In the genomic region with DNA sequence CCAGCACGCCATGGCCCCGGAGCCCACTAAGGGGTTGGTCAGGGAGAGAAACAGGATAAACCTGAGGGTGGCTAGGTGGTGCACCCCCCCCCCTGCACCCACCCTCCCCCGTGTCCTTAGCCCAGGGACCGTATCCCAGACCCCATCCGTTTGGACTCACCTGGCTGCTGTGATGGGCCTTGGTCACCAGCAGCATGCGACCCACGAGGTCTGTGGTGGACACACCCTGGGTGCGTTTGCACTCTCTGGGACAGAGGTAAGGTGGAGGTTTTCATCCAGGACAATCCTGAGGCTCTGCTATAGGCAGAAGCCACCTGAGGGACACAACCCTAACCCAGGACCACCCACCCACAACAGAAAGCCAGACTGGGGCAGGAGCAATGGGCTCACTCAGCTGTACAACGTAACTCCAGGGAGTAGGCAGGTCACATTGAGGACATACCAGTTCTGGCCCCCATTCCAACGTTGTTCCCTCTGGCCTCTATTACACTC, we compare ENCODE assay signal across 21 mouse cellular contexts. TPM values are rescaled to one million over a fixed set of nuclear protein-coding genes. Genes with fewer than 3 reads are reported as not detected.
DNase-seq lines count a peak whose midpoint lies in the region; ATAC-seq and TF ChIP-seq lines count a peak whose summit lies in the region.
"Had no signal": no experiment of that assay in that cellular context is flagged by ENCODE, and none has a peak within 500 bp of the region (broad histone marks: within the 10 kb centered on the region; RNA-seq: fewer than 3 reads in every experiment).

No protein-coding gene starts in this region.

- H3K27ac ChIP-seq in cerebellum, adult 2 months (ENCODE audit: insufficient read depth, low read length) = peak overlapping the region; percentile 44; the same call in 1 of the 2 replicates
- H3K27ac ChIP-seq in heart, embryonic 12.5 days (ENCODE audit: poor library complexity, severe bottlenecking) = no peak overlapping the region
- no peak overlapping the region for H3K27ac ChIP-seq in liver, adult 2 months (replicated peaks; ENCODE audit: insufficient read depth, low read depth, low read length)
- H3K27ac ChIP-seq in liver, embryonic 12.5 days = no peak overlapping the region
- H3K27ac ChIP-seq: forebrain, embryonic 12.5 days; forebrain, embryonic 15.5 days; heart, adult 2 months; heart, embryonic 10.5 days; hindbrain, embryonic 14.5 days; hindbrain, postnatal 0 days had no signal

- H3K27me3 ChIP-seq in cerebellum, adult 2 months (ENCODE audit: control insufficient read depth, insufficient read depth, low read length) = no peaks in the 10 kb centered on the region
- no peaks in the 10 kb centered on the region; the same call in 1 of the 2 replicates for H3K27me3 ChIP-seq in heart, embryonic 12.5 days (replicated peaks)
- no peaks in the 10 kb centered on the region for H3K27me3 ChIP-seq in liver, adult 2 months (ENCODE audit: control insufficient read depth, insufficient read depth, low read length)
- H3K27me3 ChIP-seq in liver, embryonic 12.5 days (replicated peaks) = peaks cover 10% of the 10 kb centered on the region
- H3K27me3 ChIP-seq: CH12.LX, Patski had no signal

- no peak overlapping the region for H3K4me2 ChIP-seq in heart, embryonic 12.5 days
- no peak overlapping the region for H3K4me2 ChIP-seq in liver, embryonic 12.5 days
- H3K4me2 ChIP-seq: forebrain, embryonic 12.5 days; forebrain, embryonic 15.5 days; hindbrain, embryonic 14.5 days had no signal

- peaks cover 21% of the 10 kb centered on the region for H3K79me2 ChIP-seq in liver, adult 2 months (ENCODE audit: control insufficient read depth, insufficient read depth, low read length)

- 38% methylated on average over 10 of the region's 10 CpGs for WGBS in cerebellum, adult 2 months
- 86% methylated on average over 10 of the region's 10 CpGs for WGBS in heart, embryonic 12.5 days
- WGBS in liver, adult 2 months = 62% methylated on average over 10 of the region's 10 CpGs
- WGBS in liver, embryonic 12.5 days (ENCODE audit: insufficient replicate concordance) = 87% methylated on average over 10 of the region's 10 CpGs

- no peaks in the 10 kb centered on the region for H3K9me3 ChIP-seq in heart, embryonic 12.5 days (replicated peaks)
- H3K9me3 ChIP-seq in liver, embryonic 12.5 days (replicated peaks) = no peaks in the 10 kb centered on the region
- H3K9me3 ChIP-seq: forebrain, embryonic 15.5 days; heart, embryonic 10.5 days had no signal

- no peak overlapping the region for H3K9ac ChIP-seq in heart, embryonic 12.5 days
- peak overlapping the region; percentile 5; the same call in 1 of the 2 replicates for H3K9ac ChIP-seq in liver, adult 2 months (ENCODE audit: low read depth, low read length)
- H3K9ac ChIP-seq in liver, embryonic 12.5 days = no peak overlapping the region
- H3K9ac ChIP-seq: forebrain, embryonic 15.5 days; hindbrain, embryonic 14.5 days had no signal

- DNase-seq in cerebellum, adult 2 months = no peak
- no peak for DNase-seq in cerebellum, postnatal 4 days (ENCODE audit: low spot score in 2 of 2)
- DNase-seq in heart, adult 11 months = peak; percentile 89
- DNase-seq in liver, adult 2 months (ENCODE audit: extremely low read depth, low read depth, low spot score) = no peak
- peak; percentile 18 for DNase-seq in urinary bladder, adult 2 months (ENCODE audit: low spot score)
- no peak for DNase-seq in urinary bladder, postnatal 10 days (ENCODE audit: low spot score)

- TF ChIP-seq POLR2A in cerebellum, adult 2 months (IDR thresholded peaks at IDR 0.05; ENCODE audit: borderline replicate concordance, insufficient read depth, low read length) = no peak
- no peak for TF ChIP-seq POLR2A in liver, adult 2 months (IDR thresholded peaks at IDR 0.05; ENCODE audit: extremely low read depth, insufficient read depth, low read length)

- H3K36me3 ChIP-seq in heart, embryonic 12.5 days = peaks cover 63% of the 10 kb centered on the region
- peaks cover 37% of the 10 kb centered on the region for H3K36me3 ChIP-seq in liver, adult 2 months (ENCODE audit: control insufficient read depth, insufficient read depth, low read length)
- peaks cover 71% of the 10 kb centered on the region for H3K36me3 ChIP-seq in liver, embryonic 12.5 days

- H3K4me3 ChIP-seq in cerebellum, adult 2 months (replicated peaks; ENCODE audit: insufficient read depth, low read depth, low read length) = no peak overlapping the region
- H3K4me3 ChIP-seq in heart, embryonic 12.5 days = no peak overlapping the region
- no peak overlapping the region for H3K4me3 ChIP-seq in liver, adult 2 months (ENCODE audit: insufficient read depth, low read depth, low read length)
- H3K4me3 ChIP-seq in liver, embryonic 12.5 days = no peak overlapping the region
- H3K4me3 ChIP-seq: forebrain, embryonic 12.5 days; forebrain, embryonic 15.5 days; heart, adult 2 months had no signal

- no peak for ATAC-seq in heart, embryonic 12.5 days (ENCODE audit: insufficient number of reproducible peaks, low FRiP score)
- no peak for ATAC-seq in liver, embryonic 12.5 days
- ATAC-seq: forebrain, embryonic 15.5 days; Patski had no signal

- TF ChIP-seq CTCF in cerebellum, adult 2 months (IDR thresholded peaks at IDR 0.05; ENCODE audit: borderline replicate concordance, insufficient read depth, low read depth, low read length) = no peak
- TF ChIP-seq CTCF in liver, adult 2 months (IDR thresholded peaks at IDR 0.05; ENCODE audit: low read depth, low read length) = no peak

- H3K4me1 ChIP-seq in cerebellum, adult 2 months (ENCODE audit: control insufficient read depth, insufficient read depth, low read length) = peaks cover 32% of the 10 kb centered on the region
- H3K4me1 ChIP-seq in heart, embryonic 12.5 days (replicated peaks) = peaks cover 41% of the 10 kb centered on the region
- H3K4me1 ChIP-seq in liver, adult 2 months (ENCODE audit: control insufficient read depth, insufficient read depth, low read length) = peaks cover 26% of the 10 kb centered on the region
- peaks cover 47% of the 10 kb centered on the region for H3K4me1 ChIP-seq in liver, embryonic 12.5 days

RNA-seq across cellular contexts. Expression of a gene that starts 4.2 kb away (rescaled TPM):
- polyA plus RNA-seq in cerebellum, adult 2 months (2012; rRNA removed) = 401 and 403 TPM in 2 replicates
- 82.1 and 82.9 TPM in 2 replicates for polyA plus RNA-seq in heart, embryonic 12.5 days (2016; fragmentation: Nextera tagmentation; extraction: Ambion mirVana)
- total RNA-seq in liver, adult 2 months (2014; rRNA removed) = 494 and 540 TPM in 2 replicates
- polyA plus RNA-seq in liver, adult 2 months (2012; rRNA removed) = 1,294 and 1,652 TPM in 2 replicates
- polyA plus RNA-seq in liver, embryonic 12.5 days (2016; fragmentation: Nextera tagmentation; extraction: Ambion mirVana) = 135 and 142 TPM in 2 replicates
- polyA plus RNA-seq in urinary bladder, adult 2 months (2012; rRNA removed) = 87.2 and 120 TPM in 2 replicates

RNA-seq across cellular contexts. Expression of a gene that starts 5.2 kb away (rescaled TPM):
- polyA plus RNA-seq in cerebellum, adult 2 months (2012; rRNA removed) = 4.7 and 5.6 TPM in 2 replicates
- 13.6 and 20.3 TPM in 2 replicates for polyA plus RNA-seq in heart, embryonic 12.5 days (2016; fragmentation: Nextera tagmentation; extraction: Ambion mirVana)
- not detected in 2 replicates for total RNA-seq in liver, adult 2 months (2014; rRNA removed)
- polyA plus RNA-seq in liver, adult 2 months (2012; rRNA removed) = 2.0 and 2.7 TPM in 2 replicates
- polyA plus RNA-seq in liver, embryonic 12.5 days (2016; fragmentation: Nextera tagmentation; extraction: Ambion mirVana) = 5.0 and 6.6 TPM in 2 replicates
- polyA plus RNA-seq in urinary bladder, adult 2 months (2012; rRNA removed) = 0.40 and 0.62 TPM in 2 replicates
- total RNA-seq: gastrocnemius, adult 8-10 months; gastrocnemius, postnatal 25 days; heart, adult 2 months; heart, postnatal 25 days; hematopoietic stem cell, adult 5-6 weeks had no signal
- polyA plus RNA-seq: embryonic facial prominence, embryonic 11.5 days; heart, adult 2 months had no signal

RNA-seq across cellular contexts. Expression of a gene that starts 11.5 kb away (rescaled TPM):
- polyA plus RNA-seq in cerebellum, adult 2 months (2012; rRNA removed) = 76.9 and 80.5 TPM in 2 replicates
- polyA plus RNA-seq in heart, embryonic 12.5 days (2016; fragmentation: Nextera tagmentation; extraction: Ambion mirVana) = 20.1 and 20.4 TPM in 2 replicates
- 31.1 and 36.3 TPM in 2 replicates for total RNA-seq in liver, adult 2 months (2014; rRNA removed)
- 69.7 and 72.1 TPM in 2 replicates for polyA plus RNA-seq in liver, adult 2 months (2012; rRNA removed)
- 43.1 and 45.3 TPM in 2 replicates for polyA plus RNA-seq in liver, embryonic 12.5 days (2016; fragmentation: Nextera tagmentation; extraction: Ambion mirVana)
- 78.6 and 107 TPM in 2 replicates for polyA plus RNA-seq in urinary bladder, adult 2 months (2012; rRNA removed)

RNA-seq across cellular contexts. Expression of a gene that starts 15.3 kb away (rescaled TPM):
- polyA plus RNA-seq in cerebellum, adult 2 months (2012; rRNA removed) = 168 and 178 TPM in 2 replicates
- 174 and 175 TPM in 2 replicates for polyA plus RNA-seq in heart, embryonic 12.5 days (2016; fragmentation: Nextera tagmentation; extraction: Ambion mirVana)
- total RNA-seq in liver, adult 2 months (2014; rRNA removed) = 8.9 and 12.8 TPM in 2 replicates
- 57.0 and 59.4 TPM in 2 replicates for polyA plus RNA-seq in liver, adult 2 months (2012; rRNA removed)
- polyA plus RNA-seq in liver, embryonic 12.5 days (2016; fragmentation: Nextera tagmentation; extraction: Ambion mirVana) = 118 and 120 TPM in 2 replicates
- polyA plus RNA-seq in urinary bladder, adult 2 months (2012; rRNA removed) = 112 and 116 TPM in 2 replicates

RNA-seq across cellular contexts. Expression of a gene that starts 15.4 kb away (rescaled TPM):
- polyA plus RNA-seq in cerebellum, adult 2 months (2012; rRNA removed) = 42.6 and 51.8 TPM in 2 replicates
- polyA plus RNA-seq in heart, embryonic 12.5 days (2016; fragmentation: Nextera tagmentation; extraction: Ambion mirVana) = 356 and 361 TPM in 2 replicates
- total RNA-seq in liver, adult 2 months (2014; rRNA removed) = 33.8 and 34.5 TPM in 2 replicates
- polyA plus RNA-seq in liver, adult 2 months (2012; rRNA removed) = 12.6 and 12.9 TPM in 2 replicates
- 542 and 545 TPM in 2 replicates for polyA plus RNA-seq in liver, embryonic 12.5 days (2016; fragmentation: Nextera tagmentation; extraction: Ambion mirVana)
- polyA plus RNA-seq in urinary bladder, adult 2 months (2012; rRNA removed) = 56.2 and 57.6 TPM in 2 replicates

Comparison
In these comparisons a context has a peak if more than half of its experiments do, and no peak if none do; other contexts are left out.
1. DNase-seq: peak in heart, adult 11 months (single experiment) and urinary bladder, adult 2 months (single experiment); none in cerebellum, adult 2 months (0 of 2), cerebellum, postnatal 4 days (0 of 2), liver, adult 2 months (single experiment) and urinary bladder, postnatal 10 days (single experiment).